Mouse (Mus musculus) hindbrain, postnatal 0 days (tissue): ENCODE measurements around the gene Gm26938. TPM values are rescaled to one million over a fixed set of nuclear protein-coding genes. Genes with fewer than 3 reads are reported as not detected.

Experiments used
- ATAC-seq: fragments of 200-750 bp; cut with Nextera tagmentation; 2 replicates; pipeline ENCODE4 v1.8.0; 2017; ENCODE audit warnings: mild to moderate bottlenecking, moderate TSS enrichment, moderate library complexity
- DNase-seq: peaks from one replicate; pipeline ENCODE4 v3.0.0-alpha.2; 2015; ENCODE audit warnings: low spot score
- H3K27ac ChIP-seq: fragments of 300-500 bp; sonication (generic); 2 replicates; pipeline ENCODE4 v1.5.1; 2014; ENCODE audit warnings: mild to moderate bottlenecking
- H3K27me3 ChIP-seq: fragments of 300-500 bp; sonication (generic); 2 replicates; pipeline ENCODE4 v1.6.1; 2014; ENCODE audit warnings: low read length, mixed read lengths; ENCODE audit not compliant: insufficient read depth
- H3K36me3 ChIP-seq: fragments of 300-500 bp; sonication (generic); 2 replicates; pipeline ENCODE4 v1.6.1; 2014; ENCODE audit warnings: low read length, mixed read lengths; ENCODE audit not compliant: insufficient read depth
- H3K4me1 ChIP-seq: fragments of 300-500 bp; sonication (generic); 2 replicates; pipeline ENCODE4 v1.6.1; 2014; ENCODE audit warnings: antibody characterized with exemption, low read length, mixed read lengths; ENCODE audit not compliant: insufficient read depth
- H3K4me2 ChIP-seq: fragments of 300-500 bp; sonication (generic); 2 replicates; pipeline ENCODE4 v1.6.1; 2014; ENCODE audit warnings: low read depth, mild to moderate bottlenecking, low read length, moderate library complexity, mixed read lengths
- H3K4me3 ChIP-seq: fragments of 300-500 bp; sonication (generic); 2 replicates; pipeline ENCODE4 v1.5.1; 2014; ENCODE audit warnings: low read length
- H3K9ac ChIP-seq: fragments of 300-500 bp; sonication (generic); replicated peaks from 2 replicates; pipeline ENCODE4 v1.6.1; 2014; ENCODE audit warnings: mild to moderate bottlenecking, low read length, moderate library complexity, mixed read lengths
- H3K9me3 ChIP-seq: fragments of 300-500 bp; sonication (generic); 2 replicates; pipeline ENCODE4 v1.6.1; 2016; ENCODE audit warnings: low read length, mixed read lengths
- CTCF ChIP-seq: IDR thresholded peaks from 2 replicates; pipeline ENCODE4 v1.5.1; 2016; ENCODE audit warnings: antibody characterized with exemption, control low read depth, low read depth
- WGBS: fragments of 180-500 bp; shearing (Covaris S2); extraction: QIAGEN DNeasy Blood & Tissue Kit; methylation state at CpG from one replicate; pipeline ENCODE4 v1.1.7; 2014; 5-methylcytosine and 5-hydroxymethylcytosine counted together
- microRNA-seq, 2 experiments: library from miRNA; unstranded; fragments of <30 nt; microRNA quantifications; one replicate each; pipeline ENCODE4; 2016
- polyA plus RNA-seq: library from polyadenylated mRNA; unstranded; fragments of >200 nt; fragmentation: Nextera tagmentation; extraction: Ambion mirVana; gene quantifications from 2 replicates; pipeline ENCODE4 v1.2.1, GENCODE M21; 2015
- total RNA-seq: library from RNA; depleted of rRNA; stranded (reverse); fragments of >200 nt; gene quantifications from 2 replicates; pipeline ENCODE4 v1.2.3, GENCODE M21; 2014; rRNA removed

Gene Gm26938
- total and polyA plus RNA-seq, 2 experiments from 2014 or later, result not detected

- peak; percentile 94 for ATAC-seq
- Histone ChIP-seq H3K9ac (peak within 1 kb of the TSS; percentile 80), H3K9me3 (no peaks in the 10 kb centered on the region), H3K36me3 (peaks cover 32% of the 10 kb centered on the region), H3K27ac (peak within 1 kb of the TSS; percentile 8; the same call in 1 of the 2 replicates), H3K27me3 (no peaks in the 10 kb centered on the region), H3K4me1 (0 out of 2 replicates have a peak, but pooled peaks cover 2% of the 10 kb centered on the region), H3K4me2 (peak within 1 kb of the TSS; percentile 95), H3K4me3 (peak within 1 kb of the TSS; percentile 68)
- peak; percentile 97 for DNase-seq
- peak; percentile 97 for TF ChIP-seq CTCF
- WGBS, result under 1% methylated on average over 55 of the region's 55 CpGs
Observed at GRCm38 (mm10) chr5:139775216-139775926, 50.8 kb downstream of the Gm26938 start, which contains the start of gene Ints1. Gene Ints1, minus strand, starts transcription at chr5:139775674.

GRCm38 (mm10) chr5:139768216-139768615 is 58.0 kb downstream of the Gm26938 start:
- no peaks in the 10 kb centered on the region for H3K27me3 ChIP-seq
- H3K9me3 ChIP-seq, result no peaks in the 10 kb centered on the region
- H3K4me2 ChIP-seq, result no peak overlapping the region
- no peak overlapping the region for H3K9ac ChIP-seq
- peaks cover 93% of the 10 kb centered on the region for H3K36me3 ChIP-seq
- ATAC-seq (no peak), DNase-seq (no peak)
- 95% methylated on average over 8 of the region's 8 CpGs for WGBS
- no peak for TF ChIP-seq CTCF
- H3K27ac ChIP-seq, result no peak overlapping the region
- H3K4me1 ChIP-seq, result no peaks in the 10 kb centered on the region
- no peak overlapping the region for H3K4me3 ChIP-seq

GRCm38 (mm10) chr5:139764296-139764695 is 61.9 kb downstream of the Gm26938 start:
- peak; percentile 70 for TF ChIP-seq CTCF
- Histone ChIP-seq H3K9ac (no peak overlapping the region), H3K4me2 (no peak overlapping the region), H3K27me3 (no peaks in the 10 kb centered on the region), H3K9me3 (no peaks in the 10 kb centered on the region), H3K27ac (no peak overlapping the region), H3K4me3 (no peak overlapping the region), H3K36me3 (peaks cover 99% of the 10 kb centered on the region), H3K4me1 (no peaks in the 10 kb centered on the region)
- DNase-seq (peak; percentile 49), ATAC-seq (peak; percentile 33; the same call in 1 of the 2 replicates)
- 69% methylated on average over 11 of the region's 11 CpGs for WGBS

GRCm38 (mm10) chr5:139758096-139758495 is 68.1 kb downstream of the Gm26938 start:
- no peak for ATAC-seq
- H3K4me2 ChIP-seq, result no peak overlapping the region
- H3K27ac ChIP-seq, result no peak overlapping the region
- TF ChIP-seq CTCF, result no peak
- H3K9ac ChIP-seq, result no peak overlapping the region
- WGBS, result 81% methylated on average over 16 of the region's 16 CpGs
- no peaks in the 10 kb centered on the region for H3K9me3 ChIP-seq
- no peaks in the 10 kb centered on the region for H3K27me3 ChIP-seq
- no peak for DNase-seq
- H3K4me3 ChIP-seq, result no peak overlapping the region
- H3K36me3 ChIP-seq, result peaks cover 78% of the 10 kb centered on the region
- no peaks in the 10 kb centered on the region for H3K4me1 ChIP-seq

Small RNAs within 50 kb of the gene (microRNA-seq; reads per million reads assigned to microRNA genes)
- 0 to 0.72 reads per million in 2 experiments for gene Mir7037

Other genes starting within 250 kb of the Gm26938 start
- gene Micall2, start 90.1 kb downstream of the Gm26938 start, total RNA-seq, result 11.0 and 13.9 TPM in 2 replicates
- 8.8 and 10.7 TPM in 2 replicates for gene Micall2, start 90.1 kb downstream of the Gm26938 start, polyA plus RNA-seq
- 126 and 158 TPM in 2 replicates for gene Ints1, start 50.7 kb downstream of the Gm26938 start, total RNA-seq
- gene Ints1, start 50.7 kb downstream of the Gm26938 start, polyA plus RNA-seq, result 23.2 and 24.3 TPM in 2 replicates
- 12.9 and 13.1 TPM in 2 replicates for gene Mafk, start 34.9 kb downstream of the Gm26938 start, total RNA-seq
- 6.5 and 7.0 TPM in 2 replicates for gene Mafk, start 34.9 kb downstream of the Gm26938 start, polyA plus RNA-seq
- gene Tmem184a, start 6.5 kb downstream of the Gm26938 start, total RNA-seq, result 0.04 and 0.31 TPM in 2 replicates
- 0.06 and 0.08 TPM in 2 replicates for gene Tmem184a, start 6.5 kb downstream of the Gm26938 start, polyA plus RNA-seq
- gene Psmg3, start 478 bp upstream of the Gm26938 start, total RNA-seq, result 23.6 and 26.1 TPM in 2 replicates
- 59.0 and 60.6 TPM in 2 replicates for gene Psmg3, start 478 bp upstream of the Gm26938 start, polyA plus RNA-seq
- 26.0 and 45.1 TPM in 2 replicates for gene Elfn1, start 81.5 kb upstream of the Gm26938 start, total RNA-seq
- 2.3 and 3.3 TPM in 2 replicates for gene Elfn1, start 81.5 kb upstream of the Gm26938 start, polyA plus RNA-seq